15 mouse cellular contexts compared by ENCODE assay signal in the genomic region with DNA sequence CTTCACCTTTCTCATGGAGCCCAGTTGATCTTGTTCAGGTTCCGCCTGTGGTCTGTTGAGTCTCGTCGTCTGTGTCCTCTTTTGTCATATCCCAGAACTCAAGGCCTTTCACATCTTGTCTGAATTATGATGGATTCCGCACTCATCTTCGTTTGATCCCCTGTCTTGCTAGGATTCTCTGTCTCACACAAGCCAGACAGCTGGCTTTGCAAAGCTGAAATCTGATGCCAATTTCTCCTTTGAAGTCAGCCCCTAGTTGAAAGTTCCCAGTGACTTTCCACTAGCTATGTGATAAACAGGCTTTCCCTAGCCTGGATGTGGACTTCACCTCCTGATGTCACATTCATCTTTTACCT. TPM values are rescaled to one million over a fixed set of nuclear protein-coding genes. Genes with fewer than 3 reads are reported as not detected.
A peak's percentile ranks its signal among the peaks of the same experiment; 100 is the strongest.
DNase-seq lines count a peak whose midpoint lies in the region; ATAC-seq and TF ChIP-seq lines count a peak whose summit lies in the region.
"Had no signal": no experiment of that assay in that cellular context is flagged by ENCODE, and none has a peak within 500 bp of the region (broad histone marks: within the 10 kb centered on the region; RNA-seq: fewer than 3 reads in every experiment).

No protein-coding gene starts in this region.

- H3K4me2 ChIP-seq in forebrain, embryonic 13.5 days = peak overlapping the region; percentile 24; the same call in 1 of the 2 replicates
- no peak overlapping the region for H3K4me2 ChIP-seq in forebrain, embryonic 11.5 days (ENCODE audit: low read depth, low read length, severe bottlenecking)
- no peak overlapping the region for H3K4me2 ChIP-seq in midbrain, embryonic 16.5 days (ENCODE audit: low read length)
- no peak overlapping the region for H3K4me2 ChIP-seq in midbrain, embryonic 15.5 days
- H3K4me2 ChIP-seq: heart, embryonic 11.5 days; liver, embryonic 13.5 days had no signal

- intact Hi-C loops in gastrocnemius, adult 2 months (cut with DNase I) = no loop called here

- H3K9me3 ChIP-seq in forebrain, embryonic 13.5 days (replicated peaks) = no peaks in the 10 kb centered on the region
- no peaks in the 10 kb centered on the region for H3K9me3 ChIP-seq in forebrain, embryonic 11.5 days (ENCODE audit: control insufficient read depth, low read length)
- H3K9me3 ChIP-seq in midbrain, embryonic 16.5 days (replicated peaks; ENCODE audit: control insufficient read depth, low read length, poor library complexity, severe bottlenecking) = no peaks in the 10 kb centered on the region
- no peaks in the 10 kb centered on the region for H3K9me3 ChIP-seq in midbrain, embryonic 15.5 days
- no peaks in the 10 kb centered on the region for H3K9me3 ChIP-seq in limb, embryonic 10.5 days (replicated peaks)
- H3K9me3 ChIP-seq: liver, embryonic 13.5 days had no signal

- no peaks in the 10 kb centered on the region; the same call in 1 of the 2 replicates for H3K27me3 ChIP-seq in forebrain, embryonic 13.5 days
- H3K27me3 ChIP-seq in forebrain, embryonic 11.5 days (ENCODE audit: control insufficient read depth, insufficient read depth, low read length) = no peaks in the 10 kb centered on the region
- H3K27me3 ChIP-seq in midbrain, embryonic 16.5 days (ENCODE audit: control insufficient read depth, insufficient read depth, low read depth, low read length) = no peaks in the 10 kb centered on the region
- H3K27me3 ChIP-seq in midbrain, embryonic 15.5 days (replicated peaks) = no peaks in the 10 kb centered on the region
- no peaks in the 10 kb centered on the region for H3K27me3 ChIP-seq in limb, embryonic 10.5 days (ENCODE audit: low read depth, poor library complexity, severe bottlenecking)
- H3K27me3 ChIP-seq: liver, embryonic 13.5 days had no signal

- no peaks in the 10 kb centered on the region for H3K36me3 ChIP-seq in forebrain, embryonic 13.5 days (ENCODE audit: poor library complexity, severe bottlenecking)
- H3K36me3 ChIP-seq in forebrain, embryonic 11.5 days (ENCODE audit: control insufficient read depth, insufficient read depth, low read length) = no peaks in the 10 kb centered on the region
- no peaks in the 10 kb centered on the region for H3K36me3 ChIP-seq in midbrain, embryonic 16.5 days (ENCODE audit: control insufficient read depth, insufficient read depth, low read length)
- H3K36me3 ChIP-seq in midbrain, embryonic 15.5 days (replicated peaks) = no peaks in the 10 kb centered on the region
- no peaks in the 10 kb centered on the region for H3K36me3 ChIP-seq in limb, embryonic 10.5 days
- H3K36me3 ChIP-seq: liver, embryonic 13.5 days had no signal

- DNase-seq in forebrain, embryonic 11.5 days (ENCODE audit: low spot score) = no peak
- DNase-seq in limb, embryonic 10.5 days (ENCODE audit: low spot score) = peak; percentile 31
- no peak for DNase-seq in lung, postnatal 14 days
- DNase-seq in gastrocnemius, adult 2 months = no peak
- no peak for DNase-seq in thymus, postnatal 0 days (ENCODE audit: low spot score)
- DNase-seq: cerebellum, adult 9-11 months; liver, embryonic 13.5 days; right cerebral cortex, postnatal 14 days; thymus, adult 2 months had no signal

- TF ChIP-seq CTCF in gastrocnemius, adult 2 months (IDR thresholded peaks at IDR 0.05) = no peak

- WGBS in forebrain, embryonic 13.5 days = 26% methylated on average over 5 of the region's 5 CpGs
- 36% methylated on average over 5 of the region's 5 CpGs for WGBS in forebrain, embryonic 11.5 days
- 28% methylated on average over 5 of the region's 5 CpGs for WGBS in midbrain, embryonic 16.5 days
- 36% methylated on average over 5 of the region's 5 CpGs for WGBS in midbrain, embryonic 15.5 days
- 23% methylated on average over 5 of the region's 5 CpGs for WGBS in limb, embryonic 10.5 days

- H3K9ac ChIP-seq in forebrain, embryonic 13.5 days = no peak overlapping the region
- no peak overlapping the region for H3K9ac ChIP-seq in forebrain, embryonic 11.5 days (ENCODE audit: low read length)
- H3K9ac ChIP-seq in midbrain, embryonic 16.5 days (ENCODE audit: low read depth, low read length) = 0 out of 2 replicates have a peak overlapping the region, but pooled peaks have one; percentile 41
- H3K9ac ChIP-seq in midbrain, embryonic 15.5 days = no peak overlapping the region
- H3K9ac ChIP-seq: liver, embryonic 13.5 days had no signal

- peaks cover 15% of the 10 kb centered on the region for H3K4me1 ChIP-seq in forebrain, embryonic 13.5 days
- peaks cover 3% of the 10 kb centered on the region; the same call in 1 of the 2 replicates for H3K4me1 ChIP-seq in forebrain, embryonic 11.5 days (replicated peaks; ENCODE audit: control insufficient read depth, insufficient read depth, low read length)
- H3K4me1 ChIP-seq in midbrain, embryonic 16.5 days (ENCODE audit: control insufficient read depth, insufficient read depth, low read length) = no peaks in the 10 kb centered on the region
- H3K4me1 ChIP-seq in midbrain, embryonic 15.5 days = peaks cover 10% of the 10 kb centered on the region
- peaks cover 15% of the 10 kb centered on the region for H3K4me1 ChIP-seq in limb, embryonic 10.5 days
- H3K4me1 ChIP-seq: liver, embryonic 13.5 days had no signal

- H3K27ac ChIP-seq in forebrain, embryonic 13.5 days = no peak overlapping the region
- H3K27ac ChIP-seq in forebrain, embryonic 11.5 days (ENCODE audit: low read depth, low read length) = no peak overlapping the region
- no peak overlapping the region for H3K27ac ChIP-seq in midbrain, embryonic 16.5 days (ENCODE audit: low read length)
- no peak overlapping the region for H3K27ac ChIP-seq in midbrain, embryonic 15.5 days
- H3K27ac ChIP-seq in limb, embryonic 10.5 days = no peak overlapping the region
- H3K27ac ChIP-seq in gastrocnemius, adult 2 months = no peak overlapping the region
- H3K27ac ChIP-seq: liver, embryonic 13.5 days had no signal

- ATAC-seq in forebrain, embryonic 13.5 days = peak; percentile 33
- no peak for ATAC-seq in forebrain, embryonic 11.5 days (replicated peaks; ENCODE audit: low FRiP score)
- ATAC-seq in midbrain, embryonic 16.5 days = no peak
- no peak for ATAC-seq in midbrain, embryonic 15.5 days (replicated peaks)

- no peak overlapping the region for H3K4me3 ChIP-seq in forebrain, embryonic 13.5 days
- no peak overlapping the region for H3K4me3 ChIP-seq in forebrain, embryonic 11.5 days (ENCODE audit: low read depth, low read length)
- H3K4me3 ChIP-seq in midbrain, embryonic 16.5 days (ENCODE audit: low read depth, low read length) = no peak overlapping the region
- no peak overlapping the region for H3K4me3 ChIP-seq in midbrain, embryonic 15.5 days
- H3K4me3 ChIP-seq in limb, embryonic 10.5 days = peak overlapping the region; percentile 8; the same call in 1 of the 2 replicates
- H3K4me3 ChIP-seq in gastrocnemius, adult 2 months = no peak overlapping the region
- H3K4me3 ChIP-seq: liver, embryonic 13.5 days had no signal

RNA-seq across cellular contexts. Expression of a gene that starts 14.8 kb away (rescaled TPM):
- polyA plus RNA-seq in forebrain, embryonic 13.5 days (2015; fragmentation: Nextera tagmentation; extraction: Ambion mirVana) = not detected in 2 replicates
- polyA plus RNA-seq in forebrain, embryonic 11.5 days (2014; fragmentation: Nextera tagmentation; extraction: Ambion mirVana) = not detected in 2 replicates
- polyA plus RNA-seq in midbrain, embryonic 16.5 days (2015; fragmentation: Nextera tagmentation; extraction: Ambion mirVana) = not detected in 2 replicates
- not detected in 2 replicates for polyA plus RNA-seq in midbrain, embryonic 15.5 days (2015; fragmentation: Nextera tagmentation; extraction: Ambion mirVana)
- 0.08 TPM in 1 of 2 replicates, not detected in the other for polyA plus RNA-seq in limb, embryonic 10.5 days (2016; fragmentation: Nextera tagmentation; extraction: Ambion mirVana)
- total RNA-seq in gastrocnemius, adult 2 months (2021) = not detected
- polyA plus RNA-seq in thymus, postnatal 0 days (2015; fragmentation: Nextera tagmentation; extraction: Ambion mirVana) = 0.18 and 0.26 TPM in 2 replicates
- total RNA-seq: gastrocnemius, adult 18-20 months had no signal
- polyA plus RNA-seq: C2C12; heart, embryonic 11.5 days had no signal
